Mouse (Mus musculus) midbrain, embryonic 14.5 days (tissue): ENCODE measurements around the gene Brd1. TPM values are rescaled to one million over a fixed set of nuclear protein-coding genes. Genes with fewer than 3 reads are reported as not detected.
"Not testable (repeated sequence)": the region's sequence is repeated elsewhere in the genome, so short reads cannot be mapped to it uniquely, and the experiment has no call there.

Experiments
- ATAC-seq: fragments of 200-750 bp; cut with Nextera tagmentation; 2 replicates; pipeline ENCODE4 v1.8.0; 2017; ENCODE audit warnings: moderate number of reproducible peaks, moderate library complexity; ENCODE audit not compliant: low FRiP score, low TSS enrichment
- DNase-seq: peaks from one replicate; pipeline ENCODE4 v3.0.0-alpha.2; 2015
- H3K27ac ChIP-seq: fragments of 300-500 bp; sonication (generic); replicated peaks from 2 replicates; pipeline ENCODE4 v1.5.1; 2014; ENCODE audit warnings: mild to moderate bottlenecking, low read depth, low read length, moderate library complexity
- H3K27me3 ChIP-seq: fragments of 300-500 bp; sonication (generic); 2 replicates; pipeline ENCODE4 v1.6.1; 2014; ENCODE audit warnings: low read length, control low read depth, mixed read lengths; ENCODE audit not compliant: control insufficient read depth, insufficient read depth
- H3K36me3 ChIP-seq: fragments of 300-500 bp; sonication (generic); 2 replicates; pipeline ENCODE4 v1.6.1; 2014; ENCODE audit warnings: low read length, control low read depth; ENCODE audit not compliant: control insufficient read depth, insufficient read depth
- H3K4me1 ChIP-seq: fragments of 300-500 bp; sonication (generic); 2 replicates; pipeline ENCODE4 v1.6.1; 2014; ENCODE audit warnings: mild to moderate bottlenecking, antibody characterized with exemption, low read length, control low read depth; ENCODE audit not compliant: control insufficient read depth, insufficient read depth
- H3K4me2 ChIP-seq: fragments of 300-500 bp; sonication (generic); 2 replicates; pipeline ENCODE4 v1.6.1; 2014; ENCODE audit warnings: mild to moderate bottlenecking, low read length, moderate library complexity
- H3K4me3 ChIP-seq: fragments of 300-500 bp; sonication (generic); replicated peaks from 2 replicates; pipeline ENCODE4 v1.5.1; 2014; ENCODE audit warnings: low read depth, low read length
- H3K9ac ChIP-seq: fragments of 300-500 bp; sonication (generic); replicated peaks from 2 replicates; pipeline ENCODE4 v1.6.1; 2014; ENCODE audit warnings: mild to moderate bottlenecking, low read length, moderate library complexity
- H3K9me3 ChIP-seq: fragments of 300-500 bp; sonication (generic); 2 replicates; pipeline ENCODE4 v1.6.1; 2016; ENCODE audit warnings: low read length, control low read depth, mixed read lengths; ENCODE audit not compliant: control insufficient read depth
- WGBS: fragments of 180-500 bp; shearing (Covaris S2); extraction: QIAGEN DNeasy Blood & Tissue Kit; methylation state at CpG from one replicate; pipeline ENCODE4 v1.1.7; 2014; 5-methylcytosine and 5-hydroxymethylcytosine counted together
- polyA plus RNA-seq: library from polyadenylated mRNA; unstranded; fragments of >200 nt; fragmentation: Nextera tagmentation; extraction: Ambion mirVana; gene quantifications from 2 replicates; pipeline ENCODE4 v1.2.1, GENCODE M21; 2014

Brd1 gene
- 26.2 and 30.5 TPM in 2 replicates for polyA plus RNA-seq

DNA sequence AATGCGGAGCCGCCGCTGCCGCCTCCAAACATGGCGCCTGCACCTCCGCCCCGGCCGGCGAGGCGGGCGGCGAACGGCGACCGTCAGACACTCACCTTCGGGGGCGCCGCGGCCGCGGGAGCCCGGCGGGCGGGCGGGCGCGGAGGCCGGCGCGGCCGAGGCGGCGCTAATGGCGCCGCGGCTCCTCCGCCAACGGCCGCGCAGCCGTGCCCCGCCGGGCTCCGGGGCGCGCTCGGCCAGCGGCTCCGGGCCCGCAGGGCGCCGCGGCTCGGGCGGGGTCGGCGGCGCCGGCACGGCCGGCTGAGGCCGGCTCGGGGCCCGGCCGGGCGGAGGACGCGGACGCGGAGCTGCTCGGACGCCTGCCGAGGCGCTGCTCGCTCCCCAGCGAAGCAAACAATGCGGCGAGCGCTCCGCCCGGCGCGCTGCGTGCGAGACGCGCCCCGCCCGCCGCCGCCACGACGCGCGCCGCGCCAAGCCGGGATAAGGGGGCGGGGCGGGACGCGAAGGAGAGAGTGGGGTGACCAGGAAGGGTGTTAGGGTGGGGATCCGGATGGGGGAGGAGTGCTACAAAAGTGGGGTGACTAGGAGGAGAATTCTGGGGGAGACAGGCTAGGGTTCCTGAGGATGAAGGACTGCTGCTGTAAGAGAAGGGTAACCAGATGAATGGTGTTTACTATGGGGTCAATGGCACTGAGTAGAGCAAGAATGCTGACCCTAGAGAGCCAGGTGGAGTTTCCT is at the start of gene Brd1:
Gene Brd1 (minus strand): TSS at position 400 of the 738 bp plus-strand sequence.
- H3K27me3 ChIP-seq = no peaks in the 10 kb centered on the region
- peak within 1 kb of the TSS; percentile 92 for H3K27ac ChIP-seq
- peak within 1 kb of the TSS; percentile 99 for H3K4me3 ChIP-seq
- under 1% methylated on average over 95 of the region's 103 CpGs for WGBS
- H3K4me1 ChIP-seq = peaks cover 25% of the 10 kb centered on the region
- ATAC-seq (peak; percentile 89), DNase-seq (peak; percentile 95)
- H3K9ac ChIP-seq = peak within 1 kb of the TSS; percentile 96
- H3K36me3 ChIP-seq = peaks cover 19% of the 10 kb centered on the region
- H3K9me3 ChIP-seq = no peaks in the 10 kb centered on the region
- peak within 1 kb of the TSS; percentile 83 for H3K4me2 ChIP-seq

DNA sequence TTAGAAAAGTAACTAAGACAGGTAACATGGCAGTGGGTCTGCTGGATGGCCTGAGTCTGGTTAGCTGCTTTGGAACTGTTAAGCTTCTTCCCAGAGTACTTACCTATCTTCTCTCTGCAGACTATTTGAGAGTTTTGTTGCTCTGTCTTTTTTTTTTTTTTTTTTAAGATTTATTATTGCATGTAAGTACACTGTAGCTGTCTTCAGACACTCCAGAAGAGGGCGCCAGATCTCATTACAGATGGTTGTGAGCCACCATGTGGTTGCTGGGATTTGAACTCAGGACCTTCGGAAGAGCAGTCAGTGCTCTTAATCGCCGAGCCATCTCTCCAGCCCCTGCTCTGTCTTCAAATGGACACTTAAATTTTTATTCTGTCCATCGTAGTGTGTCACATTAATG is 40.6 kb upstream of the Brd1 start:
- not testable (repeated sequence) for ATAC-seq, H3K9ac ChIP-seq, DNase-seq, H3K4me3 ChIP-seq, H3K27ac ChIP-seq, H3K9me3 ChIP-seq, H3K27me3 ChIP-seq, H3K4me1 ChIP-seq, H3K4me2 ChIP-seq
- peaks cover 37% of the 10 kb centered on the region for H3K36me3 ChIP-seq
- 95% methylated on average over 5 of the region's 5 CpGs for WGBS

DNA sequence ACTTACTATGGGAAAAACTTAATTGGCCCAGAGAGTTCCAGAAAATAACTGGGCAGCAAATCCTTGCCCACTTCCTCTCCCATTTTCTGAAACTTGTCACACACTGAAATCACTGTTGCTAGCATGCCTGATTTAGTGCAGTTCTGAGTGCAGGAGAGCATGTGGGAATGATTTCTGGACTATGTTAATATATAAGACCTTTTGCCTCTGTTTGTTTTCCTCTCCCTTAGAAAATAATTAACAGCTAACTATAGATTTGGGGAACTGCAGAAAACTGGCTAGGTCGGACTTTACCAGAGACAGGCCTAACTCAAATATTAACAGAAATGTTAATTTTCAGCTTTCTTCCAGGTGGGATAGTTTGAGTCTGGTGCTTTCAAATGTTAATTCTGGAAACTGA is 34.5 kb upstream of the Brd1 start:
- peaks cover 39% of the 10 kb centered on the region for H3K36me3 ChIP-seq
- H3K9ac ChIP-seq = no peak overlapping the region
- no peak overlapping the region for H3K4me3 ChIP-seq
- 92% methylated on average over 1 of the region's 1 CpGs for WGBS
- H3K27ac ChIP-seq = no peak overlapping the region
- H3K4me2 ChIP-seq = no peak overlapping the region
- 0 out of 2 replicates have a peak, but pooled peaks cover 3% of the 10 kb centered on the region for H3K9me3 ChIP-seq
- ATAC-seq = no peak
- H3K27me3 ChIP-seq = no peaks in the 10 kb centered on the region
- H3K4me1 ChIP-seq = no peaks in the 10 kb centered on the region
- DNase-seq = no peak

DNA sequence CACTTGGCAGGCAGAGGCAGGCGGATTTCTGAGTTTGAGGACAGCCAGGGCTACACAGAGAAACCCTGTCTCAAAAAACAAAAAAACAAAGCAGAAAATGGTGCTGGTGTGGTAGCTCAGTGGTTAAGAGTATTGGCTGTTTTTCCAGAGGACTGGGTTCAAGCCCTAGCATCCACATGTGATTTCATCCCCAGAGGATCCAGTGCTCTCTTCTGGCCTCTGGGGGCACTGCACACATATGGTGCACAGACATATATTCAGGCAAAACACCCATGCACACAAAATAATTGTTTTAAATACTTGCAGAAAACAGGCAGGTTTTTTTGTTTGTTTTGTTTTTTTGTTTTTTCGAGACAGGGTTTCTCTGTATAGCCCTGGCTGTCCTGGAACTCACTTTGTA is 32.1 kb upstream of the Brd1 start:
- WGBS = 100% methylated on average over 2 of the region's 2 CpGs

DNA sequence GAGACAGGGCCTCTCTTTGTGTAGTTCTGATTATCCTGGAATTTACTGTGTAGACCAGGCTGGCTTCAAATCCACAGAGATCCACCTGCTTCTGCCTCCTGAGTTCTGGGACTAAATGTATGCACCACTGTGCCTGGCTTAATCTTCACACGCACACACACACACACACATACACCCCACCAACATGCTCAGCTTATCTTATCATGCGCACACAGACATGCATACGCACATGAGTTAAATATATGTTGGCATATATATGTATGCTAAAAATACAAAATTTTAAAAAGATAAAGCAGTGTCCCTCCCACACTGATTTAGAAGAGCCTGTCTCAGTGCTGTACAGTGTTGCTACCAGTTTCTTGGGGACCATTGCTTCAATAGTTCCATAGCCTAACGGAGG is 27.5 kb upstream of the Brd1 start:
- Histone ChIP-seq H3K4me3 (no peak overlapping the region), H3K4me2 (no peak overlapping the region), H3K27ac (no peak overlapping the region), H3K4me1 (no peaks in the 10 kb centered on the region), H3K27me3 (no peaks in the 10 kb centered on the region), H3K36me3 (peaks cover 47% of the 10 kb centered on the region), H3K9me3 (no peaks in the 10 kb centered on the region), H3K9ac (no peak overlapping the region)
- DNase-seq = no peak
- WGBS = 96% methylated on average over 4 of the region's 4 CpGs
- no peak for ATAC-seq

More for the DNA sequence above, 32.1 kb upstream of the Brd1 start:
- ATAC-seq, H3K4me1 ChIP-seq, H3K4me3 ChIP-seq, H3K9me3 ChIP-seq, H3K27ac ChIP-seq, H3K9ac ChIP-seq, H3K27me3 ChIP-seq, DNase-seq, H3K4me2 ChIP-seq: not testable (repeated sequence)
- H3K36me3 ChIP-seq = peaks cover 42% of the 10 kb centered on the region

DNA sequence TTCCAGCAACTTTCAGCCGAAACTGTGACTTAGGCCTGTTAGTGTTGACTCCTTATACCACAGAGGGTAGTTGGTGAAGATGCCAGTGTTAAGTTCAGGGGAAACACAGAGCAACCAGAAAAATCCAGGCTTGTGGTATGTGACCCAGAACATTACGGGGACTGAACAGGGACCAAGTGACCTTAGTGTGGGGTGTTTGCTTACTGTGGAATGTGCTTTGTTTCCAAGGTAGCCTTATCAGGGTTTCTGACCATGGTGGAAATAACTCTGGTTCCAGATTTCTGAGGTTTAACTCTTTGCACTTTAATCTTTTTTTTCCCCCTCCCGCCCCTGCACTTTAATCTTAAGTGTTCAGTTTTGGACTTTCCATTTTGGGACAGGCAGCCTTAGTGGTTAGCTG is 24.0 kb upstream of the Brd1 start:
- Histone ChIP-seq H3K27me3 (no peaks in the 10 kb centered on the region), H3K36me3 (peaks cover 48% of the 10 kb centered on the region), H3K4me3 (no peak overlapping the region), H3K4me1 (peaks cover 11% of the 10 kb centered on the region), H3K9me3 (no peaks in the 10 kb centered on the region), H3K27ac (no peak overlapping the region), H3K9ac (no peak overlapping the region), H3K4me2 (no peak overlapping the region)
- ATAC-seq (no peak), DNase-seq (no peak)
- WGBS = over 99% methylated on average over 3 of the region's 3 CpGs

DNA sequence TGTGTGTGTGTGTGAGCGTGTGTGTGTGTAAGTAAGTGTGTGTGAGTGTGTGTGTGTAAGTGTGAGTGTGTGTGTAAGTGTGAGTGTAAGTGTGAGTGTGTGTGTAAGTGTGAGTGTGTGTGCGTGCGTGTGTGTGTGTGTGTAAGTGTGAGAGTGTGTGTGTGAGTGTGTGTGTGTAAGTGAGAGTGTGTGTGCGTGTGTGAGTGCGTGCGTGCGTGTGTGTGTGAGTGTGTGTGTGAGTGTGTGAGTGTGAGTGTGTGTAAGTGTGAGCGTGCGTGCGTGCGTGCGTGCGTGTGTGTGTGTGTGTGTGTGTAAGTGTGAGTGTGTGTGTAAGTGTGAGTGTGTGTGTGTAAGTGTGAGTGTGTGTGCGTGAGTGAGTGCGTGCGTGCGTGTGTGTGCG is 21.7 kb upstream of the Brd1 start:
- H3K4me2 ChIP-seq = no peak overlapping the region
- no peak overlapping the region for H3K4me3 ChIP-seq
- ATAC-seq (no peak), DNase-seq (no peak)
- no peaks in the 10 kb centered on the region for H3K27me3 ChIP-seq
- H3K36me3 ChIP-seq = peaks cover 31% of the 10 kb centered on the region
- H3K27ac ChIP-seq = no peak overlapping the region
- H3K9ac ChIP-seq = no peak overlapping the region
- H3K9me3 ChIP-seq = no peaks in the 10 kb centered on the region
- WGBS = 97% methylated on average over 18 of the region's 18 CpGs
- H3K4me1 ChIP-seq = peaks cover 17% of the 10 kb centered on the region

DNA sequence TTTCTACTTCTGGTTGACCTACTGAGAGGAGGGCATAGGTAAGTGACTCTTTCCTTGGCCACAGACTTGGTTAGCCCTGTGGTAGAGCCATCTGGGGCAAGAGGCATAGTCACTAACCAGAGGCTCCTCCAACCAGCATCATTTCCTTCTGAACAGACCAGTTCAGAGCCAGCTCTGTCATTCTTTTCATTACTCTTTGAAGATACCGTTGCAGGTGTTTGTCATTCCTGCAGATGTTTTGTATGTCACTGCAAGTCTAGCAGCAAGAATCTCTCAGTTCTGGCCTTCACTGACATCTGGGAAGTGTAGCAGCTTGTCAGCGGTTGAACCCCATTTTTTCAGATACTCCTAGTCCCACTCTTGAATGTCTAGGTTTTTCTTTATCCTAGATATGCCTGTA is 20.9 kb upstream of the Brd1 start:
- no peak for DNase-seq

DNA sequence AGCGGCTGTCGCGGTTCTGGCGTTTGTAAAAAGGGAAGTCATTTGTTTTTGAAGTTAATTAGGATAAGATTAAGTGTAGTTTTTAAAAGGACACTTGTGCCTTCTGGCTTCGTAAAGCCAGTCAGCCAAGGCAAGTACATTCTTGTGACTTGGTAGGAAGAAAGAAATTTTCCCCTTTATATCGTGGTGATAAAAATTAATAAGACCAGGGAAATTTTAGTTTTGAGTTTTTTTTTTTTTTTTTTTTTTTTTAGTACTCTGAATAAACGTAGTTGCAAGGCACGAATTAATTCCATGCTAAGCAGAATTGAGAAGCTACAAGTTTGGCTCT is 18.3 kb upstream of the Brd1 start:
- no peaks in the 10 kb centered on the region for H3K27me3 ChIP-seq
- WGBS = 1% methylated on average over 8 of the region's 8 CpGs
- peak overlapping the region; percentile 57 for H3K4me2 ChIP-seq
- ATAC-seq (no peak), DNase-seq (no peak)
- H3K4me3 ChIP-seq = peak overlapping the region; percentile 82
- H3K9ac ChIP-seq = peak overlapping the region; percentile 89; the same call in 1 of the 2 replicates
- peak overlapping the region; percentile 92 for H3K27ac ChIP-seq
- H3K4me1 ChIP-seq = peaks cover 20% of the 10 kb centered on the region
- peaks cover 17% of the 10 kb centered on the region for H3K36me3 ChIP-seq
- H3K9me3 ChIP-seq = no peaks in the 10 kb centered on the region

More for the DNA sequence above, 20.9 kb upstream of the Brd1 start:
- ATAC-seq = no peak
- Histone ChIP-seq H3K4me3 (no peak overlapping the region), H3K27me3 (no peaks in the 10 kb centered on the region), H3K9me3 (no peaks in the 10 kb centered on the region), H3K36me3 (peaks cover 31% of the 10 kb centered on the region), H3K4me2 (no peak overlapping the region), H3K4me1 (peaks cover 20% of the 10 kb centered on the region), H3K9ac (no peak overlapping the region; the same call in 1 of the 2 replicates), H3K27ac (no peak overlapping the region)
- WGBS = 90% methylated on average over 2 of the region's 2 CpGs
